Mouse (Mus musculus): ENCODE measurements around the gene Lsamp.

DNA sequence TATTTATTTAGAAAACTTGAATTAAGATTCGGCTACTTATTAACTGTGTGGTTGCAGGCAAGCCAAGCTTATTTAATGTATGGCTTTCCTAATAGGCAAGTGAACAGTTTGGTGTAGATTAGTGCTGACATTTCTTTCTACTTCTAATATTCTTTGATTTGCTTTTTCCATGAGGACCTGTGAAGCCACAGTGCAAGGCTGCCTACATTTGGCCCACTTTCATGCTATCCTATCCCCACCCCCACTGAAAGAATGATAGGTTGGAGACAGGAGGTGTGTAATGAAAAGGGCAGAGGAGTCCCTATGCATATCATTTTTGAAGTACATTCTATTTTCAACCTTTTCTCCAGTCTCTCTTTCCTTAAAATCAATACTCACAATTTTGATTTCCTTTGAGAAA lies 1745.8 kb downstream of the Lsamp start:
- TF ChIP-seq POLR2A (IDR thresholded peaks at IDR 0.05; ENCODE audit: extremely low read depth, insufficient read depth, low read length) (no peak), CTCF (IDR thresholded peaks at IDR 0.05; ENCODE audit: low read depth, low read length) (no peak)
